Mouse (Mus musculus): Measurements from ENCODE around the gene Med4.

Med4 gene

DNA sequence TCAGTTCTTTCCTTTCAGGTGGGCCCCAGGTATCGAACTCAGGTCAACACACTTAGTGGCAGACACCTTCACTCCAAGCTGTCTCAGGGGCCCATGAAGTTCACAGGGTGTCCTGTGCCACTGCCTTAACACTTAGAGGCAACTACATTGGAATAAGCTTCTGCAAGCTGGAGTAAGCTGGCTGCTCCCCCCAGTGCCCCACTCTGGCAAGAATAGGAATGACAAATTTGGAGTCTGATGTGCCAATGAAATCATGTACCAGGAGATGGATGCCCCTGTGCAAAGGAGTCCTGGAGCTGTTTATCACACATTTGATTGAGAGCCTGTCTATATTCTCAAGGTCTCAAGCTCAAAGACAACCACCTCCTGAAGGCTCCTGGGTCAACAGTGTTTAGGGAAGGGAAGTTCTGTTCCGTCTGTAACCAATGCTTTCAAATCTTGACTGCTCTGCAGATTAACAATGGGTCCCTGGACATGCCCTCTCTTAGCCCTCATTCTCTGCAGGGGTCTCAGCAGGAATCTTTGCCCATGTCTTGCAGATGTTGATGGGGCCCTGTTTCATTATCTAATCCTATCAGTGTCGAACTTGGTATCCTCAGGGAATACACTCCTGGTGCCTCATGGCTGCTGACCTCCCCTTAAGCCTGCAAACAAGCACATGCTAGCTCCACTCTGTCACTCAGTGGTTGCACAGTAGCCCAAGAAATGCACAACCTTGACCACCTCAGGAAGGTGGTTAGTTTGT lies 25.3 kb upstream of the Med4 start:
- no peak for TF ChIP-seq GATA4 (IDR thresholded peaks at IDR 0.05; ENCODE audit: insufficient replicate concordance, low read length)

GRCm38 (mm10) chr14:73486641-73487040 lies 23.2 kb upstream of the Med4 start:
- no peak for TF ChIP-seq GATA4 (IDR thresholded peaks at IDR 0.05; ENCODE audit: insufficient replicate concordance, low read length)

- no peak for TF ChIP-seq GATA4 (IDR thresholded peaks at IDR 0.05; ENCODE audit: insufficient replicate concordance, low read length)
These were observed 16.5 kb upstream of the Med4 start for GRCm38 (mm10) chr14:73493356-73493755.

DNA sequence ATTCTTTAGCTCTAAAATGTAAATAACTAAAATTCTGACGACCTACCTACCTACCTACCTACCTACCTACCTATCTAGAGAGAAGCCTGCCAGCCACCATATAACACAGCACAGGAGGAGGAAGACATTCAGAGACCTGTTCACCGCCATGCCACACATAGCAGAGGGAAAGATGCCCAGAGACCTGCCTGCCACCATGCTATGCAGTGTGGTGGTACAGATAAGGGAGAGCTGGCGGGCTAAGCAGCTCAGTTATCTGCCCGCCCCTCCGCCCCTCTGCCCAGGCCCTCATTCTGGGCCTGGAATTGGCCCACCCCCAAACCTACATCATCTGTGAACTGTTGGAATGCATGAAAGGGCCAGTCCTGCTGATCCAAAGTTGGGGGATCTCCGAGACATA lies 15.7 kb upstream of the Med4 start:
- no peak for TF ChIP-seq GATA4 (IDR thresholded peaks at IDR 0.05; ENCODE audit: insufficient replicate concordance, low read length)

DNA sequence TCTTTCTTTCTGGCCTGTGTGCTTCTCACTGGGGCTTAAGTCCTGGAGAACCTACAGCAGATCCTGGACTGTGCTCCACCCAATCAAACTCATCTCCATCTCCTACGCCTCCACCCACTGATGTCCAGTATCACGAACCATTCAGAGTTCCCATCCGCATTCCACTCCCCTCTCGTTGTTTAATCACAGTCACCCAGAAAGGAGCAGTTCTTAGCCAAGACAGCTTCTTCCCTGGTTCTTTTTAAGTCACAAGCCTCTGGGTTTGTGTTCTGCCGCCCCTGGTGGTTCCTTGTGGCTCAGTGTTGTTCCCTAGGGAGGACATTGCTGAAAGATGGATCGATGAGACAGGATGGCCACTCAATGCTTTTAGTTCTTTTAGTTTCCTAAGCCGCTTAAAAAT lies 14.1 kb upstream of the Med4 start:
- no peak for TF ChIP-seq GATA4 (IDR thresholded peaks at IDR 0.05; ENCODE audit: insufficient replicate concordance, low read length)

DNA sequence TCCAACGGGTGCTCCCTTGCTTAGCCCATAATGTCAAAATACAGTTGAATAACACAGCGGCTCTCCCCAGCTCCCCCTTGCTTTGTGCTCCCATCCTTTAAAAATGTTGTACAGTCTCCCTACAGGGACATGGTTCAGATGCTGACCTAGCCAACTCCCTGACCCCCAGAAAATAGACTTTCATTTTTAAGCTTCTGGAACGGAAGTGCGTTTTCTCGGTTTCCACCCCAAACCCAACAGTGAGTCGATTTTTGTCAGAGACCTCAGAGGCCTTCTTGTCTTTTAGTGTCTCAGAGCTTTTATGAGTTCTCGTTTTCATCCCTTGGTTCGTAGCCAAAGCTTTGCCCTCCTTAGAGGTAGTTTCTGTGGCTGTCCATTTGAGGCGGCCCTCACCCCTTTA lies 8.5 kb upstream of the Med4 start:
- TF ChIP-seq GATA4 (IDR thresholded peaks at IDR 0.05; ENCODE audit: insufficient replicate concordance, low read length): no peak

DNA sequence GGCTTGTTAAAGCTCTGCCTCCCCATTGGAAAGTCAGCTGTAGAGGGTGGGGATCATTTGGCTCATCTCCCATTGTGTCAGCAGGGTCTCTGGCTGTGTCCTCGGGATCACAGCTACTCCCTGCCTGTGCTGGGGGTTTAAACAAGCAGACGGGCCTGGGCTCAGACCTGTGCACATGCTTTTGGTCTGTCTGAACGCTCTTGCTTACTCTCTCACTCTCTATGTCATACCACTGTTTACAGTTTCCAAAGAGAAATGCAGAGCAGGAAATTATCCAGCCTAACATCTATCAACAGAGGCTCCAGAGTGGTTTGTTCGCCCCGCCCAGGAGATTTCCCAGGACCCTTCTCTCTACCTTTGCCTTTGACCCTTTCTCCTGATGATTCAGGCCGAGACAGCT lies 8.1 kb upstream of the Med4 start:
- no peak for TF ChIP-seq GATA4 (IDR thresholded peaks at IDR 0.05; ENCODE audit: insufficient replicate concordance, low read length)

- no peak for TF ChIP-seq GATA4 (IDR thresholded peaks at IDR 0.05; ENCODE audit: insufficient replicate concordance, low read length)
These were observed 7.1 kb upstream of the Med4 start for GRCm38 (mm10) chr14:73502591-73503184.

GRCm38 (mm10) chr14:73503237-73503933 lies 6.4 kb upstream of the Med4 start:
- TF ChIP-seq GATA4 (IDR thresholded peaks at IDR 0.05; ENCODE audit: insufficient replicate concordance, low read length): peak; percentile 80

GRCm38 (mm10) chr14:73506283-73506682 lies 3.5 kb upstream of the Med4 start:
- no peak for TF ChIP-seq GATA4 (IDR thresholded peaks at IDR 0.05; ENCODE audit: insufficient replicate concordance, low read length)

DNA sequence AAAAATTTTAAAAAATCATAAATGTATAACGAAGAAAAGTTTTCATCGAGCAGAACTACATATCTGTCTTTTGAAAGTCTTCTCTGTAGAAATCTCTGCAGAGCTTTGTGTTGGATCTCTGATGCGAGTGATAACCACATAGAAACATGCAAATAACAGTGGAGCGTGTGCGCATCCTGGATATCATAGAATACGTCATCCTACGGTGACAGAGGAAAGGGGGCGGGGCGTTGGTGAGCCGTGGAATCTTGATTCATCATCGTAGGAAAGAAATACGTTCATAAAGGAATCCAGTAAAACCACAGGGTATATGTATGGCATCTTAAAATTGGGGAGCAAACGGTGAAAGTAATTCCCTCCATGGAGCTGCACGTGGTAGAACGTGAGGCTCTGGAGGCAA lies 2.6 kb upstream of the Med4 start:
- TF ChIP-seq GATA4 (IDR thresholded peaks at IDR 0.05; ENCODE audit: insufficient replicate concordance, low read length): no peak

DNA sequence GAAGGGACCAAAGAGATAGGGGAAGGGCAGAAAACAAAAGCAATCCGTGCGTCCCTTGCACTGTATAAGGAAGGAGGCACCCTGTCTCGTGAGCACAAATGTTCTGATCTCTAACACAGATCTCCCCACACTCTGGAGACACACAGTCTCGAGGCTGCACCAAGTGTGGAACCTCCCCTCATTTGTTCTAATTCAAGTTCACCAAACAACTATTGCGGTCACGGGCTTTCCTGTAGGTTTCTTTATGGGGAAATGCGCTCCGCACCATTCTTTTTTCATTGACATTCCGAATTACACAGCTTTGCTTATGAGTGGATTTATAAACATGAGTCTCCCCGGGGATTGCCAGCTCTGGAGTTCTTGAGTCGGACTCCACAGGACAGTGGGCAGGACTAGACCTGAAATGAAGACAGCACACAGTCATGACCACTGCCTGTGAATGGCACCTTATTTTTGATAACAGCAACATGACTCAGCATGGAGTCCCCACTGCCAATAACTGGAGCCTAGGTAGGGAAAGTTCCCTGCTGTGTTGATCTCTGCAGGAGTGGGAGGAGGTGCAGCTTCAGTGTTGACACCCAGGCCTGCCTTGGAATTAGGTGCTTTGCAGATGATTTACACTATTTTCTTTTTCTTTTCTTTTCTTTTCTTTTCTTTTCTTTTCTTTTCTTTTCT lies 2.0 kb upstream of the Med4 start:
- TF ChIP-seq GATA4 (IDR thresholded peaks at IDR 0.05; ENCODE audit: insufficient replicate concordance, low read length): peak; percentile 77

DNA sequence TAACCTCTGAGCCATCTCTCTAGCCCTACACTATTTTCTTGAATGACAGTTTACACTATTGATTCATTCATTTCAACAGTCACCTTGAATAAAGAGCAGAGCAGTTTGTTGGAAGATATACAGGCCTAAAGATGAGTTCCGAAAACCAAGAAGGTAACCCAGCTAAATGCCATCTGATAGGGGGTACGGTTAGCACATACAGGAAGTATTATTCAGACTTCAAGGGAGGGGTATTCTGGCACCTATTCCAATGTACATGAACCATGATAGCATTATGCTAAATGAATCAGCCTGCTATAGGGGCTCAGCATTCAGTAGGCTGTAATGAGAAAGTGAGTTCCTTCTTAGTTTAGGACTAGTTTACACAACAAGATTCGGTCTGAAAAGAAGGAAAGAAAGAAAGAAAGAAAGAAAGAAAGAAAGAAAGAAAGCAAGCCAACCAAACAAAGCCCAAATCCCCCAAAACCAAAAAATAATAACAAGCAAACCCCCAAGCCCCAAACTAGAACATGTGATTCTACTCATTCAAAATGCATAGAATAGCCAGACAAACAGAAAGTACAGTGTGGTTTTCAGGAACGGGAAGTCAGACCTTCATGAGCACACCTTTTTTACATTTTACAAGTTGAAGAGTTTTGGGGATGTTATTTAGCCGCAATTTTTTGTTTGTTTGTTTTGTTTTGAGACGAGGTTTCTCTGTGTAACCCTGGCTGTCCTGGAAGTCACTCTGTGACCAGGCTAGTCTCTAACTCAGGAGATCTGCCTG lies 1.0 kb upstream of the Med4 start:
- TF ChIP-seq GATA4 (IDR thresholded peaks at IDR 0.05; ENCODE audit: insufficient replicate concordance, low read length): no peak

DNA sequence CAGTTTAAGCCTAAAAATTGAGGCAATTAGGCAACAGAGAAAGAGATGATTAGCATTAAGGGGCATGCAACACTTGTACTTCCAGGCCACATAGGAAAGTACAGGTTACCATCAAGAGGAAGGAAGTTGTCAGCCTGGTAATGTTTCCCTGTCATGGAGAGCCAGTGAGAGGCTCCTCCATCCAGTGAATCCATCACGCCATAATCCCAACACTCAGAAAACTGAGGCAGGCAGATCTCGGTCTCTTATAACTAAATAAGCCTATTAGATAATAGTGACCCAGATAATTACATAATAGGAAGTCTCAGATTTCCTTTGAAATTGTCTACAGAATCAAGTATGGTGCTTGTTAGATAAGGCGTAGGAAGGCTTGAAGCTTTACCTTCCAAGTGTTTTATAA lies 14.3 kb downstream of the Med4 start:
- TF ChIP-seq GATA4 (IDR thresholded peaks at IDR 0.05; ENCODE audit: insufficient replicate concordance, low read length): no peak
